Mouse (Mus musculus): ENCODE measurements around the gene Fam180a. TPM values are rescaled to one million over a fixed set of nuclear protein-coding genes. Genes with fewer than 3 reads are reported as not detected.

Gene Fam180a
- 3.0 and 8.9 TPM in 2 replicates for polyA plus RNA-seq (2015; fragmentation: Nextera tagmentation; extraction: Ambion mirVana)

DNA sequence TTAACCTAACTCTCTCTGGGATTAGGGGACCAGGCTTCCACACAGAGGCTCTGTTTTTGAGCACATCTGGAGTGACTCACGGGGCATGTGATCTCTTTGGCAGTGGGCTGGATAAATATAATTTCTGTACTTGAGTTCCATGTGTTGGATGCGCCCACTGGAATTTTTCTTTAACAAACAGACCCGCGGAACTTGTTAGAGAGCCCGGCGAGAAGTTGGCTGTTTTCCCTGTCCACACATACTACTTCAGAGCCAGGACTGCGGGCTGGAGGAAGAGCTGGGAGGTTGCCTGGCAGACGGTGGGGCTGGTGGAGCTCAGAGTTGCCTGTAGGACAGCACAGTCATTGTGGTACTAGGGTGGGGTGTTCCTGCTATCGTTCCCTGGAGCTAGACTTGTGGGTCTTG, at the start of gene Fam180a:
Gene Fam180a (minus strand): TSS at position 31 of the 405 bp plus-strand sequence.

DNA sequence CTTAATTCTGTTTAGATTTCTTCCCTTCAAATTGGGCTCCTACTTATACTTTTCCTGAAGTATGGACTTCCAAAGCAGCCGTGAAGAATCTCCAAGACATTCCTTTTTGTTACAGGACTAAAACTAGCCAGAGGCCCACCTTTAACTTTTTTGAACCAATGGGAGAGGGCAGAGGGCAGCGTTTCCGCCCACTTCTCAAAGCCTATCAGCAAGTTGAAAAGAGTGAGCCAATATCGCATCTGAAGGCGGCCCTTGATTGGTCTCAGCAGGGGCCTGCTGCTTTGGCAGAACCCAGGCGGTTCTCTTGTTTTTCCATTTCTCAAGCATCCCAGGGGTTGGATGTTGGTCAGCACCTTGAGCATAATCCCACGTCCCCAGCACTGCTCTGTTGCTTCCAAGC, 17.9 kb downstream of the Fam180a start, which contains the start of gene Slc13a4:
Gene Slc13a4 (minus strand): TSS at position 95 of the 400 bp plus-strand sequence.

Other genes with a start within 250 kb of the Fam180a start
- gene Cnot4, start 192.4 kb downstream of the Fam180a start, polyA plus RNA-seq (2015; fragmentation: Nextera tagmentation; extraction: Ambion mirVana), result 14.1 and 14.4 TPM in 2 replicates
- gene Nup205, start 148.7 kb downstream of the Fam180a start, polyA plus RNA-seq (2015; fragmentation: Nextera tagmentation; extraction: Ambion mirVana), result 6.9 and 10.8 TPM in 2 replicates
- gene Slc13a4, start 18.0 kb downstream of the Fam180a start, polyA plus RNA-seq (2015; fragmentation: Nextera tagmentation; extraction: Ambion mirVana), result 0.14 and 0.28 TPM in 2 replicates
- 74.7 and 79.0 TPM in 2 replicates for gene Mtpn, start 213.7 kb upstream of the Fam180a start, polyA plus RNA-seq (2015; fragmentation: Nextera tagmentation; extraction: Ambion mirVana)